Mouse (Mus musculus) layer of hippocampus, adult 11-12 months (tissue): ENCODE results near the gene Abca3.

Experiments used
- DNase-seq: peaks from one replicate; pipeline ENCODE4 v3.0.0; 2022; ENCODE audit warnings: low spot score

Abca3 gene

GRCm38 (mm10) chr17:24351760-24352357 is at the start of gene Abca3:
Abca3 (plus strand) TSS chr17:24351950.
- DNase-seq = peak; percentile 95

DNA sequence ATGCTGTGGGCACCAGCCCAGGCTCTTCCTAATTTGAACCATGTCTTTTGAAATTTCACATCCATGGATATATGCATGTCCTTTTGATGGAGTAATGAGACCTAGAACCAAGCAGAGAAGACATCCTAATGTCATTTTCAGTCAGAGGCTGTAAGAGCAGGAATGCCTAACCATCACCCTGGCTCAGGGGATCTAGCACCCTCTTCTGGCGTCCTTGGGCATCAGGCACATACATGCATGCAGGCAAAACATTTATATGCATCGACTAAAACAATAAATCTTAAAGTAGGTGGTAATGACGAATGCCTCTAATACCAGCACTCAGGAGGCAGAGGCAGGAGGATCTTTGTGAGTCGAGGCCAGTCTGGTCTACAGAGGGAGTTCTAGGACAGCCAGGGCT is 44.2 kb upstream of the Abca3 start:
- DNase-seq = peak; percentile 31

DNA sequence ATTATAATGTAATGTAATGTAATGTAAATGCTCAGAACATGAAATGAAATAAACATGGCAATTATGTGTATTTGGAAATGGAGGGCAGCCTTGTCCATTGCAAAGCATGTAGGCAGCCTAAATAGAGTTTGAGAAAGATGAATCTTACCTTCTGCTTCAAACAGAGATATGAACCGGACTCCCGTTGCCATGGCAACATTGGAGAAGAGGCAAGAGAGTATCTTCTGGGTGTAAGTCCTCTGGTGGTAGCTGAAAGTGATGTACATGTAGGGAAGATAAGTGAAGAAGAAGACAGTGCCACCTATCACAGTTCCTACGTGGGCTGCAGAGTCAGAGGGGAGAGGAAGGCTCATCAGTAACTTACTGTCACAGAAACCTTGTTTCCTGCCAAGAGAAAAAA is 30.9 kb upstream of the Abca3 start:
- peak; percentile 12 for DNase-seq

DNA sequence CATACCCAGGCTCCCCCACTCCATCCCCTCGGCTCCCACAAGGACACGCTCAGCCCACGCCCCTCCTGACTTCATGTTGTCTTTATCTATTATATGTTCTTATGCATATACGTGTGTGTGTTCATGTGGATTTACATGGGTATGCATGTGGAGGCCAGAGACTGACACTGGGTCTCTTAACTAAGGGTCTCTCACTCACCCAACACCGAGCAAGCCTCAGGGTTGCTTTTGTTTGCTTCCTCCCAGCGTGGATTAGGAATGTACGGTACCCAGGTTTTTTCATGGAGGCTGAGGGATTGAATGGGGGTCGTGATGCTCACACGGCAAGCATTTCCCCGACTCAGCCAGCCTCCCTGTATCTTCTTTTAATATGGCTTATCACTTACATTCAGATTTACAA is 26.7 kb upstream of the Abca3 start:
- no peak for DNase-seq

DNA sequence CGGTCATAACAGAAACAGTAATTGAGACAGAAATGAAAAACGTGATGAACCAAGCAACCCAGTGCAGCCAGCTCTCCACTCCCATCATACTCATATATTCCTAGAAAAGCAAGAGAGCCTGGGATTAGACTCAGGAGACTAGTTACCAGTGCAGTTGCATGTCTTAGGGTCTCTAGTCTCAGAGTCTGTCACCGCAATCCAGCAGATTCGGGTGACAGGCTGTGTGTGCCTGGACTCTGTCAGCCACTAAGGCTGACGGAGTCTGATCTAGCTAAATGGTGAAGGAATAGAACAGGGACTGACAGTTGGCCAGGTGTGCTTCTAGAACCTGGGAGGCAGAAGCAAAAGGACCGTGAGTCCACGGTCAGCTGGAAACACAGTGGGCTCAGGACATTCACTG is 24.1 kb upstream of the Abca3 start:
- DNase-seq = no peak

DNA sequence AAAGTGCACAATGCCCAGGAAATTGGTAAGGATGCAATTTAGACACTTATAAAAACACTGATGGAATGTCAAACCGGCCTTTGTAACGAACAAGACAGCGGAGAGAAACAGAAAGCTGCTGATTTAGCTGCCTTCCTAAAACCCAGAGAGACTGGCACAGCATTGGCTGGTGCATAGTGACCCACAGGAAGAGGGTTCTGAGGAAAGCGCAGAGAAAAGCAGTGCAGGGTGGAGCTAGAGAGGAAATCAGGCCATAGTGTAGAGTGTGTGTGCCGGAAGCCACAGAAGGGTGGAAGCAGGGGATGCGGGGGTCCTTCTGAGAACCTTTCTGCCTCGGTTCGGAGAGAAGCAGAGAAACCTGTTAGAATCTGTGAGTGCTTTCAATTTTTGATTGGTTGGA is 7.1 kb upstream of the Abca3 start:
- DNase-seq = peak; percentile 17

DNA sequence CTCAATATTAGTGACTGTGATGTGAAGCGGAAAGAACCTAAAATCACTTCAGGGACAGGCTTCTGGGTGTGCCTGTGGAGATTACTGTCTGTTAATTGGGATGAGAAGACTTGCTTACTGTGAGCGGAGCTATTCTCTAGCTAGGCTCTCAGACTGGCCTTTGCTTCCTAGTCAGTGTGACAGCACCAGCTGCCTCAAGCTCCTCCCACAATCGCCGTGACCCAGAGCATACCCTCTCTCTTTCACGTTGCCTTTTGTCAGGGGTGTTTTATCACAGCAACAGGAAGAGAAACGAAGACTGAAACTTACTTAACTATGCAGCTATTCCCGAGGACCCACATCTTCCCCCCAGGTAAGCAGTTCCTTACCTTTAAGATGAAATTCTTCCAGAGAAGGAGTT is 4.9 kb upstream of the Abca3 start:
- no peak for DNase-seq

DNA sequence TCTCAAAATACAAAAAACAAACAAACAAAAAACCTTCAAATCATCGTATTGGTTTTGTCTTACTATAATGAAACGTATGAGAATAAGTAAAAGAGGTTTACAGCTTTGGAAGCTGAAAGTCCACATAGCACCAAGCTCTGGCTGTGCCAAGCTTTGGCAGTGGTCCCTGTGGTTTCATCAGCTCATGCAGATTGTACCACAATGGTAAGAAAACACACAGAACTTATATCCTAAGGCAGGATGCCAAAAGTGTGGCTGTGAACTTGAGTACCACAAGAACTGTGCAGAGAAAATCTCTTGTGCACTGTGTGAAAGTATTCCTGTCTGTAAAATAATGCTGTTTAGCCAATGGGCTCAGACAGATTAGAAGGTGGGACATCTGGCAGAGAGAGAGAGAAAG is 2.6 kb upstream of the Abca3 start:
- no peak for DNase-seq

GRCm38 (mm10) chr17:24350926-24351759 is 607 bp upstream of the Abca3 start, which contains the start of gene Abca17:
Abca17 (minus strand) TSS chr17:24351068.
- peak; percentile 27 for DNase-seq

GRCm38 (mm10) chr17:24352370-24353194 is 832 bp downstream of the Abca3 start:
- no peak for DNase-seq

DNA sequence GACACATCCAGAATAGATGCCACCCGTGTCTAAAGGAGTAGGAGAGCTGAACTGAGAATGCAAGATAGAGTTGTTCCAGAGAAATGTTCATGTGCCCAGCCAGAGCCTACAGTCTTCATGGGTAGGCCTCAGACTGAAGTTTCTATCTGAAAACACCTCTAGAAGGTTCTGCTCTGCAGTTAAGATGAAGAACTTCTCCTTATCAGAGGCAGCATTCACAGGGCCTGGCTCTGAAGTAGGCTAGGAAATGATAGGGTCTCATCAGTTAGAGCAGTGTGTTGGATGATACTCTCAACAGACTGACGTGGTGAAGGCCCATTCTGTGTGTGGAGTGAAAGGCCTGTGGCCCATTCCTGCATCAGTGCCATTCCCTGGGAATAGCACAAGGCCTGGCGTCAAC is 2.2 kb downstream of the Abca3 start:
- no peak for DNase-seq

DNA sequence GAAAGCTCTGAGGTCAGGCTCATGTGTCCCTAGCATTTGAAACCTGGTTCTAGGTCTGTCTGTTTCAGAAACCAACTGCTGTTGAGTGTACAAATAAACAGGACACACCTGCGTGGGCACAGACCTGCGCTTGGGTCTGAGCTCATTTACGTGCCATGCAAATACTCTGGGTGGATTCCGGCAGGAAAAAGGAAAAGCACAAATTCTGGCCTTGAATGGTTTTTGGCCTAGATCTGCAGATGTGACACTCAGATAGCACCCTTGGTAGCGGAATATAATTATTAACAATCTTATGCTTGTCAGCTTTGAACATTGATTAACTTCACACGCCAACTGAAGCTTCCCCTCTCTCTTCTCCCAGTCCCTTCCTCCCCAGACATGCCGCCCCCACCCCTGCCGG is 3.5 kb downstream of the Abca3 start:
- DNase-seq = no peak

DNA sequence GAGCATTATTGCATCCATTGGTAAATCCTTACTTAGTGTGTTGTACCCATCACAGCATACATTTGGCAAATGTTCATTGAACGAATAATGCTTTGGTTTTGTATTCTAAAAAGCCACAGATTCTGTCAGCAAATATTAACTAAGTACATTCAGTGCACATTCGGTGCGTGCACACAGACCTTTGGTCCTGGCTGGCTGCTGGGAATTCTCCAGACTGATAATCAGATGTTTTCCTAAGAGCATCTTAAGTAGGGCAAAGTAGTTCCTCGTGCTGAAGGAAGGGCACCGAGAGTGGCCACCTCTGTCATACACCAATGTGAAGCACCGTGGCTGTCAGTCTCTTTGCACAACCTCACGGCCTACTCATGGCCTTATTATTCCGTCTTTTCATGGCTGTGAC is 7.3 kb downstream of the Abca3 start:
- no peak for DNase-seq

- no peak for DNase-seq
Observed at GRCm38 (mm10) chr17:24359903-24360302, 8.2 kb downstream of the Abca3 start.

GRCm38 (mm10) chr17:24360841-24361240 is 9.1 kb downstream of the Abca3 start:
- no peak for DNase-seq

DNA sequence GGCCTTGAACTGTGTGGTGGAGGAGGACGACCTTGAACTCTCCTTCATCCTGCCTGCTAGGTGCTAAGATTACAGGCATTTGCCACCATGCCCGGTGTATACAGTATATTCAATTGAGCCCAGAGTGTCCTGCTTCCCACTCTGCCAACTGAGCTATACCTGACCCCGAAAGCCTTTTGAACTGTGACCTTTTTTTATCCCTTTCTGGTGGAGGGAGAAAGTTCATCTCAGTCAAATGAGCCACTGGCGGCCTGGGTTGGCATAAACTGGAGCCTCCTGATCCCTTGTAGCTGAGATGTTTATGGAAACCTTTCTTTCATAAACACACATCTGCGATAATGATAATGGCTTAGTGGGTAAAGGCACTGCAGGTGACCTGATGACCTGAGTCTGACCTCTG is 9.5 kb downstream of the Abca3 start:
- no peak for DNase-seq

DNA sequence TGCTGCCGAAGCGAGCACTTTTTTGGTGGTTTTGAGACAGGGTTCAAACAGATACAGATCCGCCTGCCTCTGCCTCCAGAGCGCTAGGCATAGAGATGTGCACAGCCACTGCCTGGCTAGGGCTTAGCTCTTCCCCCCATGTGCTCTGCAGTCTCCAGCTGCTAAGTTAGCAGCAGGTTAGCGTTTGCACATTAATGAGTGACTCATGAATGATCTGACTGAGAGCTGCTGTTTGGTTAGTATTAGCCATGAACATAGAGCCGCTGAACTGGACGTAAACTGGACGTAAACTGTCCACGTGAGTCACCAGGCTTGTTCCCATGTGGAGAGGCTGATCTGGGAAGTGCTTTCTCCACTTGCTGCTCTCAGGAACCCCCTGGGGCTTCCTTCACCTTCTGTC is 10.8 kb downstream of the Abca3 start:
- no peak for DNase-seq

- DNase-seq = no peak
Observed at GRCm38 (mm10) chr17:24364461-24364860, 12.7 kb downstream of the Abca3 start.

DNA sequence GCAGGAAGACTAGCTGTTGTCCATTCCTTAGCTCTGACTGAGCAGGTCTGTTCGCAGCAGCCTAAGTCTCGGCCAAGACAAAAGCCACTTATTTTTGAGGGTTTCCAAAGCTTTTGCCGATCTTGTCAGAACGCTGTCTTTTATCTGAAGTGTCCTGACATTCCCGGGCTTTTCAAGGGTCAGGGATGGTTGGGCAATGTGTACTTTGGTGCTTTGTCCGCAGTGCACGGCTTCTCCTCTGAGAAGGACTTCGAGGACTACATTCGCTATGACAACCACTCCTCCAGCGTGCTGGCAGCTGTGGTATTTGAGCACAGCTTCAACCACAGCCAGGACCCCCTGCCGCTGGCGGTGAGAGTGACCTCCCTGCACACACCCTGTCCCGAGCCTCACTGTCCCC is 14.1 kb downstream of the Abca3 start:
- DNase-seq = no peak

DNA sequence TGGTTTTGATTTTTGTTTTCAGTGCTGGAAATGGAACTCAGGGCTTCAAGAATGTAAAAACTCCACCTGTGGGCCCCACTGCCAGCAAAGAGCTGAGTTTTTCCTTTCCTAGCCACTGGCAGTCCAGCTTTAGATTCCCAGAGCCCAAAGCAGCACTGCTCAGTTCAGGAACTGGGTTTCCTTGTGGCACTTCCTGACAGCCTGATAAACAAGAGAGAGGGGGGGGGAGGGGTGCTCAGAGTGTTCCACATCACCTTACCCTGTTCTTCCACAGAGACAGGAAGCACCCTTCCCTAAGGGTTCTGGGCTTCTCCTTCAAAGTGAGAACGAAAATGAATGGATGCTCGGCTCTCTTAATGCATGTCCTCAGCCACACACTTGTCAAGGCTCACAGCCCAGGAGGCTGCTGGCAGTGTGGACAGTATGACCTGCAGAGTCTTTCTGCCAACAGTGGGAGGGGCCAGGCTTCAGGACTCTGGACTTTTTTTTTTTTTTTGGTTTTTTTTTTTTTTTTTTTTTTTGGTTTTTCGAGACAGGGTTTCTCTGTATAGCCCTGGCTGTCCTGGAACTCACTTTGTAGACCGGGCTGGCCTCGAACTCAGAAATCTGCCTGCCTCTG is 23.5 kb downstream of the Abca3 start:
- no peak for DNase-seq

DNA sequence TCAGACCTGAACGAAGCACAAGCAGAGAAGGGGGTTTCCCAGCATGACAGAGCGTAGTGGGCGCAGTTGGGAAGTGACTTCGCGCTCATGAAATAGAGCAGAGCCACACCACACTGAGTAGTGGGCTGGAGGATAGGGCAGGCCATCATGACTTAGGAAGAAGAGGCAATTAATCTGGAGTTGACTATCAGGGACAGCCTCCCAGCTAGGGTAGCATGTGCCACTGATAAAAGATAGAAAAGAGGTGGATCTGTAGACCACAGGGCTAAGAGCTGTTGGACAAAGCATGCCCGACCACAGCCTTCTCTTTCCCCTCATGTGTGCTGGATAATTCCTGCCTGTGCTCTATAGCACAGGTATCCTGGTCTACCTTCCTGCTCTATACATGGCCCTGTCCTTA is 24.1 kb downstream of the Abca3 start:
- DNase-seq = no peak

- DNase-seq = no peak
Observed at GRCm38 (mm10) chr17:24378496-24378895, 26.7 kb downstream of the Abca3 start.
